ENCODE assay signal across 20 mouse cellular contexts in genomic region chr5:32415554-32415953, GRCm38 (mm10). TPM values are rescaled to one million over a fixed set of nuclear protein-coding genes. Genes with fewer than 3 reads are reported as not detected.
A peak's percentile ranks its signal among the peaks of the same experiment; 100 is the strongest.
DNase-seq lines count a peak whose midpoint lies in the region; ATAC-seq and TF ChIP-seq lines count a peak whose summit lies in the region.
"Had no signal": no experiment of that assay in that cellular context is flagged by ENCODE, and none has a peak within 500 bp of the region (broad histone marks: within the 10 kb centered on the region; RNA-seq: fewer than 3 reads in every experiment).

No protein-coding gene starts in this region.

- TF ChIP-seq POLR2A in myocyte (IDR thresholded peaks at IDR 0.05; ENCODE audit: insufficient read length, low read depth) = no peak

- H3K27me3 ChIP-seq in heart, embryonic 10.5 days (ENCODE audit: insufficient read depth, poor library complexity, severe bottlenecking) = no peaks in the 10 kb centered on the region
- H3K27me3 ChIP-seq in heart, embryonic 11.5 days (ENCODE audit: control insufficient read depth, insufficient read depth, low read length) = no peaks in the 10 kb centered on the region
- no peaks in the 10 kb centered on the region for H3K27me3 ChIP-seq in heart, embryonic 13.5 days (replicated peaks)
- H3K27me3 ChIP-seq in heart, postnatal 0 days (ENCODE audit: control insufficient read depth, insufficient read depth, low read length) = no peaks in the 10 kb centered on the region
- no peaks in the 10 kb centered on the region for H3K27me3 ChIP-seq in myocyte (ENCODE audit: control insufficient read depth, insufficient read depth, insufficient read length)
- H3K27me3 ChIP-seq: embryonic facial prominence, embryonic 12.5 days; forebrain, embryonic 13.5 days; forebrain, embryonic 15.5 days had no signal

- no peak overlapping the region for H3K9ac ChIP-seq in heart, embryonic 11.5 days (ENCODE audit: low read depth, low read length)
- no peak overlapping the region for H3K9ac ChIP-seq in heart, embryonic 13.5 days
- no peak overlapping the region for H3K9ac ChIP-seq in heart, postnatal 0 days (replicated peaks; ENCODE audit: low read depth, low read length)
- H3K9ac ChIP-seq: embryonic facial prominence, embryonic 12.5 days; forebrain, embryonic 13.5 days; forebrain, embryonic 15.5 days had no signal

- no peak for DNase-seq in heart, embryonic 10.5 days (ENCODE audit: low spot score)
- no peak for DNase-seq in heart, postnatal 25 days (ENCODE audit: low spot score)
- DNase-seq in heart, postnatal 0 days (ENCODE audit: low spot score) = no peak
- DNase-seq in heart, adult 9 months (ENCODE audit: low spot score in 2 of 2) = no peak
- DNase-seq in adrenal gland, adult 18-20 months (ENCODE audit: low spot score in 2 of 2) = no peak
- DNase-seq: adrenal gland, adult 8-10 months; adrenal gland, postnatal 14 days; adrenal gland, postnatal 36 days; cerebellum, adult 11-12 months; cerebellum, adult 2 months; cerebellum, adult 9-10 months; cerebellum, postnatal 10 days; cerebellum, postnatal 25 days had no signal

- no peaks in the 10 kb centered on the region for H3K79me2 ChIP-seq in myocyte (ENCODE audit: control insufficient read depth, insufficient read depth)

- H3ac ChIP-seq in myocyte (ENCODE audit: control insufficient read depth, insufficient read length) = no peak overlapping the region

- WGBS in heart, embryonic 10.5 days = 84% methylated on average over 6 of the region's 6 CpGs
- WGBS in heart, embryonic 11.5 days (ENCODE audit: insufficient replicate concordance) = 82% methylated on average over 6 of the region's 6 CpGs
- WGBS in heart, embryonic 13.5 days = 85% methylated on average over 6 of the region's 6 CpGs
- WGBS in heart, postnatal 0 days = 86% methylated on average over 6 of the region's 6 CpGs

- TF ChIP-seq EP300 in heart, postnatal 0 days (IDR thresholded peaks at IDR 0.05; ENCODE audit: low read depth) = no peak

- no peak overlapping the region for H3K4me2 ChIP-seq in heart, embryonic 11.5 days
- H3K4me2 ChIP-seq in heart, embryonic 13.5 days = no peak overlapping the region
- no peak overlapping the region for H3K4me2 ChIP-seq in heart, postnatal 0 days (ENCODE audit: low read depth, low read length)
- no peak overlapping the region for H3K4me2 ChIP-seq in myocyte (ENCODE audit: low read depth)
- H3K4me2 ChIP-seq: embryonic facial prominence, embryonic 12.5 days; forebrain, embryonic 13.5 days; forebrain, embryonic 15.5 days had no signal

- no peak for ATAC-seq in heart, embryonic 11.5 days (replicated peaks; ENCODE audit: insufficient number of reproducible peaks, low FRiP score, low TSS enrichment)
- ATAC-seq in heart, embryonic 13.5 days (ENCODE audit: extremely low read depth, insufficient number of reproducible peaks, low FRiP score, low TSS enrichment) = no peak
- no peak for ATAC-seq in heart, postnatal 0 days (ENCODE audit: insufficient read depth, low read depth)
- ATAC-seq: forebrain, embryonic 13.5 days; forebrain, embryonic 15.5 days had no signal

- TF ChIP-seq CTCF in heart, postnatal 0 days (IDR thresholded peaks at IDR 0.05; ENCODE audit: low read depth) = no peak

- intact Hi-C loops in heart, postnatal 25 days (cut with DNase I) = no loop called here

- H3K4me1 ChIP-seq in heart, embryonic 10.5 days = peaks cover 44% of the 10 kb centered on the region
- H3K4me1 ChIP-seq in heart, embryonic 11.5 days (ENCODE audit: control insufficient read depth, insufficient read depth, low read length) = peaks cover 18% of the 10 kb centered on the region
- H3K4me1 ChIP-seq in heart, embryonic 13.5 days = peaks cover 64% of the 10 kb centered on the region
- peaks cover 56% of the 10 kb centered on the region for H3K4me1 ChIP-seq in heart, postnatal 0 days (ENCODE audit: control insufficient read depth, insufficient read depth)

- H3K9me3 ChIP-seq in heart, embryonic 10.5 days = no peaks in the 10 kb centered on the region
- H3K9me3 ChIP-seq in heart, embryonic 11.5 days (replicated peaks; ENCODE audit: control insufficient read depth, low read length) = no peaks in the 10 kb centered on the region
- H3K9me3 ChIP-seq in heart, embryonic 13.5 days = no peaks in the 10 kb centered on the region
- H3K9me3 ChIP-seq in heart, postnatal 0 days (replicated peaks; ENCODE audit: control insufficient read depth, low read length) = no peaks in the 10 kb centered on the region
- H3K9me3 ChIP-seq: embryonic facial prominence, embryonic 10.5 days; embryonic facial prominence, embryonic 12.5 days; forebrain, embryonic 13.5 days; forebrain, embryonic 15.5 days had no signal

- no peak overlapping the region for H3K4me3 ChIP-seq in heart, embryonic 10.5 days
- H3K4me3 ChIP-seq in heart, embryonic 11.5 days (ENCODE audit: low read depth, low read length) = no peak overlapping the region
- no peak overlapping the region for H3K4me3 ChIP-seq in heart, embryonic 13.5 days
- H3K4me3 ChIP-seq in heart, postnatal 0 days (ENCODE audit: low read depth, low read length) = no peak overlapping the region
- H3K4me3 ChIP-seq in myocyte = no peak overlapping the region
- H3K4me3 ChIP-seq: embryonic facial prominence, embryonic 10.5 days; embryonic facial prominence, embryonic 12.5 days; forebrain, embryonic 13.5 days; forebrain, embryonic 15.5 days had no signal

- peak overlapping the region; percentile 80 for H3K27ac ChIP-seq in heart, embryonic 10.5 days
- H3K27ac ChIP-seq in heart, embryonic 11.5 days (ENCODE audit: low read depth, low read length) = no peak overlapping the region
- peak overlapping the region; percentile 68; the same call in 1 of the 2 replicates for H3K27ac ChIP-seq in heart, embryonic 13.5 days (replicated peaks)
- H3K27ac ChIP-seq in heart, postnatal 0 days (ENCODE audit: low read depth) = peak overlapping the region; percentile 87; the same call in 1 of the 2 replicates
- H3K27ac ChIP-seq: embryonic facial prominence, embryonic 10.5 days; embryonic facial prominence, embryonic 12.5 days; forebrain, embryonic 13.5 days; forebrain, embryonic 15.5 days had no signal

- no peaks in the 10 kb centered on the region for H3K36me3 ChIP-seq in heart, embryonic 10.5 days
- H3K36me3 ChIP-seq in heart, embryonic 11.5 days (ENCODE audit: control insufficient read depth, insufficient read depth, low read length) = no peaks in the 10 kb centered on the region
- H3K36me3 ChIP-seq in heart, embryonic 13.5 days = no peaks in the 10 kb centered on the region
- no peaks in the 10 kb centered on the region for H3K36me3 ChIP-seq in heart, postnatal 0 days (replicated peaks; ENCODE audit: control insufficient read depth, insufficient read depth, low read length)
- H3K36me3 ChIP-seq in myocyte (ENCODE audit: control insufficient read depth, insufficient read depth) = no peaks in the 10 kb centered on the region
- H3K36me3 ChIP-seq: embryonic facial prominence, embryonic 10.5 days; embryonic facial prominence, embryonic 12.5 days; forebrain, embryonic 15.5 days had no signal

TF ChIP-seq in myocyte, 11 proteins besides CTCF, POLR2A, EP300 and RAD21:
- TF ChIP-seq MYOD1 (IDR thresholded peaks at IDR 0.05; ENCODE audit: control insufficient read depth in 1 of 3, insufficient read length in 2 of 3, low read depth in 2 of 3) (peak in 2 of 3 experiments; percentile 17 to 63), REST (IDR thresholded peaks at IDR 0.05; ENCODE audit: insufficient read depth, insufficient read length) (no peak), CEBPB (IDR thresholded peaks at IDR 0.05; ENCODE audit: insufficient read depth, poor library complexity, severe bottlenecking) (no peak), USF1 (IDR thresholded peaks at IDR 0.05; ENCODE audit: low read depth) (no peak), MYOG (IDR thresholded peaks at IDR 0.05; ENCODE audit: control insufficient read depth in 1 of 3, insufficient read depth in 1 of 3, insufficient read length in 2 of 3, low read depth in 2 of 3) (peak in 1 of 3 experiments; percentile 74)

RNA-seq across cellular contexts. Expression of gene Ppp1cb, which starts 43.1 kb away (rescaled TPM):
- polyA plus RNA-seq in heart, embryonic 10.5 days (2016; fragmentation: Nextera tagmentation; extraction: Ambion mirVana) = 233 and 261 TPM in 2 replicates
- 264 and 300 TPM in 2 replicates for polyA plus RNA-seq in heart, embryonic 11.5 days (2014; fragmentation: Nextera tagmentation; extraction: Ambion mirVana)
- polyA plus RNA-seq in heart, embryonic 13.5 days (2015; fragmentation: Nextera tagmentation; extraction: Ambion mirVana) = 217 and 231 TPM in 2 replicates
- 100 to 1,000 TPM; 437 to 474 TPM for total RNA-seq in heart, postnatal 25 days (2021)
- total RNA-seq in heart, postnatal 0 days (2014; rRNA removed; ENCODE audit: low replicate concordance) = 155 and 171 TPM in 2 replicates
- 278 and 287 TPM in 2 replicates for polyA plus RNA-seq in heart, postnatal 0 days (2015; fragmentation: Nextera tagmentation; extraction: Ambion mirVana)
- 62.5 TPM for polyA plus RNA-seq in myocyte (2012; fragmentation: generic; extraction: Trizol)
- total RNA-seq in adrenal gland, adult 18-20 months (2021) = 100 to 1,000 TPM; 347 to 518 TPM
